Mouse (Mus musculus) liver, embryonic 14.5 days (tissue): ENCODE measurements around the gene Pafah1b3.

Source experiments
- CTCF ChIP-seq: IDR thresholded peaks from 2 replicates; pipeline ENCODE4 v1.5.1; 2016; ENCODE audit warnings: antibody characterized with exemption, low read depth, control low read depth
- EP300 ChIP-seq: IDR thresholded peaks from 2 replicates; pipeline ENCODE4 v1.6.1; 2016; ENCODE audit warnings: antibody characterized with exemption, low read depth

- TF ChIP-seq CTCF (peak; percentile 73), EP300 (no peak)
Measured at GRCm38 (mm10) chr7:25278341-25279075, 19.3 kb downstream of the Pafah1b3 start.
